Mouse (Mus musculus): ENCODE data around the gene Rad9a. TPM values are rescaled to one million over a fixed set of nuclear protein-coding genes. Genes with fewer than 3 reads are reported as not detected.

Gene Rad9a
- total RNA-seq, 2 experiments from 2014 or later = 6.9 to 8.0 TPM

- intact Hi-C loops (cut with DNase I) = no loop called here
Measured at GRCm38 (mm10) chr19:4196548-4196947, 4.9 kb downstream of the Rad9a start.

GRCm38 (mm10) chr19:4196048-4196447, 5.4 kb downstream of the Rad9a start:
- no peak for DNase-seq (ENCODE audit: low spot score in 2 of 2)
- intact Hi-C loops (cut with DNase I) = no loop called here

More at GRCm38 (mm10) chr19:4196548-4196947, 4.9 kb downstream of the Rad9a start:
- no peak for DNase-seq (ENCODE audit: low spot score in 2 of 2)

DNA sequence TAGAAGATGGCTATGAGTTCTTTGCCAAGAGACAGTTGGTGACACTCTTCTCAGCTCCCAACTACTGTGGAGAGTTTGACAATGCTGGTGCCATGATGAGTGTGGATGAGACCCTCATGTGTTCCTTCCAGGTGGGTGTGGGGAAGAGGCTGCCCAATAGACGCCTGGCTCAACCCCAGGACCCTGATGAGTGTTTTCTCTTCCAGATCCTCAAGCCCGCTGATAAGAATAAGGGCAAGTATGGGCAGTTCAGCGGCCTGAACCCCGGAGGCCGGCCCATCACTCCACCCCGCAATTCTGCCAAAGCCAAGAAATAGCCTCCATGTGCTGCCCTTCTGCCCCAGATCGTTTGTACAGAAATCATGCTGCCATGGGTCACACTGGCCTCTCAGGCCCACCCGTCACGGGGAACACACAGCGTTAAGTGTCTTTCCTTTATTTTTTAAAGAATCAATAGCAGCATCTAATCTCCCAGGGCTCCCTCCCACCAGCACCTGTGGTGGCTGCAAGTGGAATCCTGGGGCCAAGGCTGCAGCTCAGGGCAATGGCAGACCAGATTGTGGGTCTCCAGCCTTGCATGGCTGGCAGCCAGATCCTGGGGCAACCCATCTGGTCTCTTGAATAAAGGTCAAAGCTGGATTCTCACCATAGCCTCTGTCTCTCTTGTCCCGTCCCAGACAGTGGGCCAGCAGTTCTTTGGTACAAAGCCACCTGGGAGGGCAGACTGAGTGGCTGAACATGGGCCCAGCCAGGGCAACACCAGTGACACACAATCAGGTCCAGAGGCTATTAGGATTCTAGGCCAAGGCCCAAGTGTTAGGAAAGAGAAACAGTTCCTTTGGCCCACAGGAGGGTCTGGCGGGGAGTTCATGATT, 6.4 kb downstream of the Rad9a start:
- no peak for DNase-seq (ENCODE audit: low spot score in 2 of 2)
- intact Hi-C loops (cut with DNase I) = no loop called here

DNA sequence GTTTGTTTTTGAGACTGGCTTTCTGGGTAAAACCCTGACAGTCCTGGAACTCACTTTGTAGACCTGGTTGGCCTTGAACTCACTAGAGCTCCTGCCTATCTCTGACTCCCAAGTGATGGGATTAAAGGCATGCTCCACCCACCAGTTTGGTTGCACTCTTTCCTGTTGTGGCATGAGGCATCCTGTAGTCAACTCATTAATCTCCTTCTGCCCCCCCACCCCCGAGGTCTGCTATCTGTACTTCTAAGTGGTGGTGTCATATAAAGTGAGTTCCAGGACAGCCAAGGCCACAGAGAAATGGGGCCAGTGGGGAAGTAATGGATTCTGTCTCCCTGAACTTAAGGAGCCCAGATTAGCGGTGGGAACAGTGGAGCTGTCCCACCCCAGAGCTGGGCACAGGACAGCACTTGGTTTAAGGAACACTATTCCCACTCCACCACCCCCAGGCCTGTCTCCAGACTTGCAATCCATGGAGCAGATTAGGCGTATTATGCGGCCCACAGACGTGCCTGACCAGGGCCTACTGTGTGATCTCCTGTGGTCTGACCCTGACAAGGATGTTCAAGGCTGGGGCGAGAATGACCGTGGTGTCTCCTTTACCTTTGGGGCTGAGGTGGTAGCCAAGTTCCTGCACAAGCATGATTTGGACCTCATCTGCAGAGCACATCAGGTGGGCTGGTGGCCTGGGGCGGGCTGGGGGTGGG, 7.3 kb downstream of the Rad9a start:
- intact Hi-C loops (cut with DNase I) = no loop called here
- no peak for DNase-seq (ENCODE audit: low spot score in 2 of 2)

- intact Hi-C loops (cut with DNase I) = loop anchor here (2.0 kb wide), 1 partner anchor 24 kb away; no protein-coding TSS in a partner anchor
- DNase-seq (ENCODE audit: low spot score in 2 of 2) = no peak
Measured at GRCm38 (mm10) chr19:4193129-4193528, 8.3 kb downstream of the Rad9a start.

DNA sequence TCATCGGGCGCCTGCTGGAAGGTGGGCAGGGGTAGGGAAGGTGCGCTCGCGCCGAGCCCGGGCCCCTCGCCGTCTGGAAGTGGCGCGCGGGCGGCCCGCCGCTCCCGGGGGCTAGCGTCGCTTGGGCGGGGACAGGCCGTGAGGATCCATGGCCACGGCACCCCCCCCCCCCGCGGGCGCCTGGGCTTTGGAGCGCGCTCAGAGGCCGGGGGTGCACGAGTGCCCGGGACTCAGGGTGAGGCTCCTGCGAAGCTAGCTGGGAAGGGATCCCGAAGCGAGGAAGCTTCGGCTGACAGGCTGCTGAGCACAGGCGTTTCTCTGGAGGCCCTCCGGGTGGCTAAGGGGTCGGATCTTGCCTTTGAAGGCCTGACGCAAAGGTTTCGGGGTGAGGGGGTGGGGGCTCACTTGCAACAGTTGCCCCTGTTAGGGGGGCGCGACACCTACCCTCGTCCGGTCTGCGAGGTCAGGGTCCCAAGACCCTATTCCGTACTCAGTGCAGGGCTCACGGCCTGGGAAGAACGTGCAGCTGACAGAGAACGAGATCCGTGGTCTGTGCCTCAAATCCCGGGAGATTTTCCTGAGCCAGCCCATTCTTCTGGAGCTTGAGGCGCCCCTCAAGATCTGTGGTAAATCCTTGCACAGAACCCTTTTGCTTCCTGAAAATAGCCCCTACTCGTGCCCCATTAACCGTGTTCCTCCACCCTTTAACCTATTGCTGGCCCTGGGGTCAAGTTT, 9.0 kb downstream of the Rad9a start:
- intact Hi-C loops (cut with DNase I) = loop anchor here (1.0 to 2.0 kb wide), 2 partner anchors 9 to 24 kb away; partner anchors contain the start of gene Rad9a
- DNase-seq (ENCODE audit: low spot score in 2 of 2) = no peak

- peak; percentile 89 to 92 for DNase-seq (ENCODE audit: low spot score in 2 of 2)
- intact Hi-C loops (cut with DNase I) = loop anchor here (1.0 to 2.0 kb wide), 2 partner anchors 10 to 23 kb away; partner anchors contain the start of gene Rad9a
Measured at GRCm38 (mm10) chr19:4191528-4192250, 9.8 kb downstream of the Rad9a start, which contains the start of gene Ppp1ca. Ppp1ca (plus strand) TSS chr19:4192065.

DNA sequence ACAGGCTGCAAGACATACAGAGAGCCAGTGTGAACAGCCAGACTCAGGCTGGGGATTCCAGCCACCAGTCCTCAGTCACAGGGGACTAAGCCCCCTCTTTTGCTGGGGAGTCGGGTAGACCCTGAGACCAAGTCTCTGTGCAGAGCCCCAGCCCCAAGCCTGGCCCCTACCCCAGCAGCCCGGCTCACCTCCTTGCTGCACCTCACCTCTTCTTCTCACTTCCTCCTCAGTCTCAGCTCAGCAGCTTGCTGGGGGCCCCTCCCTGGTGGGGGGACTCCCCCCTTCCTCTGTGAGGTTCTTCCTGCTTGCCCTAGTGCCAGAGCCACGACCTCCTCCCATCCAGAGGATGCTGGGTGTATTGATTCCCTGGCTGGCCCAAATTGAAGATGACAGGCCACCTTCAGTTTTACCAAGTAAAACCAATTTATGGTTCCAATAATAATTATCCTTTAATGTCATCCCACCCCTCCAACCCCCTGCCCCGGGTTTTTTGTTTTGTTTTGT, 10.6 kb downstream of the Rad9a start, which contains the start of gene Tbc1d10c:
Gene Tbc1d10c, minus strand, starts transcription at position 454 of the 504 bp plus-strand sequence.
- intact Hi-C loops (cut with DNase I) = no loop called here

DNA sequence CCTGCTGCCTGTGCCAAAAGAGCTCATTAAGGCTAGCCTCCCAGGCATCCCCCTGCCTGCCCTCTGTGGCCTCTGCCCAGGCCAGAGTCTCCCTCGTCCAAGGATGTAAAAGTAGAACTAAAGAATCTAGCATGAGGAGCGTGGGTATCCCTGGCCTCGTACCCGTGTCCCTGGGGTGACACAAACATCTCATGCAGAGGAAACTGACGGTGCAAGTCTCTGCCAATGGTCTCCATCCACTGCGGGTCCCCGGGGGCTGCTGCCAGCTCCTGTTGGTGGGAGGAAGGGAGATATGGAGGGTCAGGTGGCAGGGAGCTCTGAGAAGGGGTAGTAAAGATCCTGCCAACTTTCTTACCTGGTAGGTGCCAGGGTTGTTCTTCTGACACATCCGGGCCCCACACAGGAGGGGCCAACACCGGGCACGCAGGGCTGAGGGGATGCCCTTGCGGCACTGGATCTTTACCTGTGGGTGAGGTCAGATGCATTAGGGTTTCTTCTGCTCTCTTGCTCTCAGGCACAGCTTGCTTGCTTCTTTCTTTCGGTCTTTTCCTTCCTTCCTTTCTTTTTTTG, 12.3 kb downstream of the Rad9a start:
- intact Hi-C loops (cut with DNase I) = no loop called here
- DNase-seq (ENCODE audit: low spot score in 2 of 2) = no peak

More for the DNA sequence above, 10.6 kb downstream of the Rad9a start, which contains the start of gene Tbc1d10c:
- no peak for DNase-seq (ENCODE audit: low spot score in 2 of 2)

DNA sequence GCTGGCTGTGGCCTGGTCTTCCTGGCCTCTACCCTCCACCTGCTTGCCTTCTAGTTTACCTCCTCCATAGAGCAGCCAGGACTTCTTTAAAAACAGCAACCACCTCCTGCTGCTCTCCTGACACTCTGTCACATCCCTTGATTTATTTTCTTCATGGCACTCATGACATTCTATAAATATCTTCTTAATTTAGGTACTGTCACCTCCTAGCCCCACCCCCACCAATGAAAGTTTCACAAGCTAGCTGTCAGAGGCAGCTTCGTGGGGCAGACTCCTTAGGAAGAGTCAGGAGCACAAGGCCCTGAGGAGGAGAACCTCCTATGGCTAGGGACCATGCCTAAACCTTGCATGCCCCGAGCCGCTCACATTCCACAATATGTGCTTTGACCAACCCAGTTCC, 14.2 kb downstream of the Rad9a start:
- no peak for DNase-seq (ENCODE audit: low spot score in 2 of 2)
- intact Hi-C loops (cut with DNase I) = no loop called here

DNA sequence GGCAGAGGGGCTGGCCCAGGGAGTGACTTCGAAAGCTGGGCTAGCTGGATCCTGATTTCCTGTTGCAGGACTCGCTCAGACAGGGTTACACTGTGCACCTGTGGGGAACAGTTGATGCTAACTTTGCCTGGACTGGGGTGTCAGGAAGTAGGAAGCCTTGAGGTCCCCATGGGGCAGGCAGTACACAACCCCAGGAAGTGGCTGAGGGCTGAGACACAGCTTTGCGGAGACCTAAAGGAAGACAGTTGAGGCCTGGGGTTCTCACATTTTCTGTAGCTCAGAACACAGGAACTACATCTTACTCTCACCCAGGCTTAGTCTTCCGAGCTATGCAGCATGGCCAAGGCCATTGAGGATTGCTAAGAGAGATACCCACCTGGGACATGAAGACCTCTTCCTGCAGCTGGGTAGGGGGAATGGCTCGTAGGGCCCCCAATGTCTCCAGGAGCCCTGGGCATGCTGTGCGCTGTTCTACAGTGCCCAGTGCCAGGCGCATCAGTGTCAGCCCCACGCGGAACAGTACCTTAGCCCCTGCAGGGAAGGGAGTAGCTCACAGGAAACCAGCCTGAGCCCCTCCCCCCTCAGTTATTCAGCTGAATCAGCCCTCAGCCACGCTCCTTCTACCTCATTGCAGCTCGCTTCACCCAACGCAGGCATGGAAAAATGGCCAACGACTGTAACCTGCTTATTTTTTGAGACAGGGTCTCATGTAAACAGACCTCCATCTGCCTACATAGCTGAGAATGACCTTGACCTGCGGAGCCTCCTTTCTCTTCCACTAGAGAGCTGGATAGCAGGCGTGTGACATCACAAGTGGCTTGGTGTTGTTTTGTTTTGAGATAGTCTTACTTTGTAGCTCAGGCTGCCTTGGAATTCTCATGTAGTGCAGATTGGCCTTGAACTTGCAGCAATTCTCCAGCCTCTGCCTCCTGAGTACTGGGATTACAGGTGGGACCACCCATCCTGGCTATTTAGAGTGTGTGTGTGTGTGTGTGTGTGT, 16.2 kb downstream of the Rad9a start:
- intact Hi-C loops (cut with DNase I) = no loop called here
- no peak for DNase-seq (ENCODE audit: low spot score in 2 of 2)

DNA sequence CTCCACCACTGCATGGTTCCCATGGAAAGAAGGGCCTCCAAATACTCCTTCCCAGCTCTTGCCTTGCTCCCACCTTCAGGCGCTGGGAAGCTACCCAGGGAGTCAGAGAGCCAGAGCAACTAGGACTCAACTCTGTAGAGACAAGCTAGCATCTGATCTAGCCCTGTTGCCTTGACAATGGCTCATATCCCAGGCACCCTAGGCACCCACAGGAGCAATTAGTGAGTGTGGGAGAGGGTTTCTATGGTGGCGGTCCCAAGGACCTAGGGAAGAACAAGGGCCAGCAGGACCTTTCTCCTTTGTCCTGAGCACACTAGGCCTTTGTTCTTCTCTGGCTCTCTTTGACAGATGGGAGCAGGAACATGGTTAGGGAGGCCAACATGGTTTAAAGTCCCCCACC, 17.8 kb downstream of the Rad9a start:
- no peak for DNase-seq (ENCODE audit: low spot score in 2 of 2)
- intact Hi-C loops (cut with DNase I) = no loop called here

- peak; percentile 80 to 94 for DNase-seq (ENCODE audit: low spot score in 2 of 2)
- intact Hi-C loops (cut with DNase I) = no loop called here
Measured at GRCm38 (mm10) chr19:4181892-4182291, 19.6 kb downstream of the Rad9a start.

- intact Hi-C loops (cut with DNase I) = no loop called here
- DNase-seq (ENCODE audit: low spot score in 2 of 2) = no peak
Measured at GRCm38 (mm10) chr19:4180411-4180810, 21.1 kb downstream of the Rad9a start.

DNA sequence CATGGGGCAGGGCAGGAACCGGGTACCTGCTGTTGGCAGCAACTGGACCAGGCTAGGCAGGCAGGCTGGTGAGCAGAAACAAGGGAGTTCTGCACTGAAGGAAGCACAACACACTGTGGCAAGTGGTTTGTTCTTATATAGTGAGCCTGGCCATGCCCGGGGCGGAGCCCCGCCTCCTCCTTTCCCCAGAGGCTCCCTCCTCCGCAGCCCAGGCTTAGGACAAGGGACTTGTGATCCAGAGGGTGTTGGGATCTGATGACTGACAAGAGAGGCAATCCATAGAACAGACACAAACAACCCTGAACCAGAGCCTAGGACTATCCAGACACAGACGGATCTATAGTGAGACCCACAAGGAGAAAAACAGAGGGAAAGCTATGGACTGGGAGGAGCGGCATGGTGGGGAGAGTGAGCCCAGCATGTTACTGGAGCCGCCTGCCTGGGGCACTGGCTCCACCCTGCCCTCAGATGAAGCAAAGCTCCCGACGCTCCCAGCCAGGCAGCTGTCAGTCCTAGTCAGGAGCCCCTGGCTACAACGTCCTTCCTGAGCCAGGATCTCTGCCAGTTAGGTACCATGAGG, 26.0 kb downstream of the Rad9a start, which contains the start of gene Carns1:
Gene Carns1, minus strand, starts transcription at position 112 of the 580 bp plus-strand sequence.
- intact Hi-C loops (cut with DNase I) = no loop called here
- peak in 1 of 2 experiments; percentile 51 for DNase-seq (ENCODE audit: low spot score in 2 of 2)

DNA sequence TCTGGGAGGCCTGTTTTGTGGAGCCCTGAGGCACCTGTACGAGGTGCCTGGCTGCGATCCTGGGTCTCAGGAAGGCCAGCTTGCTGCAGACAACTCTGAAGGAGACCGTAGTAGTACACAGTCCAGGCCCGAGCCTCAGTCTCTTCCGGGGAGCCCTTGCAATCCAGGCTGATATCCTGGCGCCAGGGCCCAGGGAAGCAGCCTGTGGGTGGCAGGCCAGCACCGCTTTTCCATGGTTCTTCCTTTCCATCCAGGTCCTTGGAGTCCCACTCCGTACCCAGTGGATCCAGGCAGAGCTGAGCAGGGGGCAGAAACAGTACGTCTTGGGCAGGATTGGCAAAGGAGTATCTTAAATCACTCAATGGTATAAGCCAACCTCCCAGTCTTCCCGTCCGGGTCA, 28.5 kb downstream of the Rad9a start:
- intact Hi-C loops (cut with DNase I) = no loop called here

More for the DNA sequence above, 28.5 kb downstream of the Rad9a start:
- DNase-seq (ENCODE audit: low spot score in 2 of 2) = no peak

Measured in left cerebral cortex, postnatal 25 days (tissue).